Mouse (Mus musculus) heart, postnatal 0 days (tissue): ENCODE results near the gene Med24. TPM values are rescaled to one million over a fixed set of nuclear protein-coding genes. Genes with fewer than 3 reads are reported as not detected.
A peak's percentile ranks its signal among the peaks of the same experiment; 100 is the strongest.

ENCODE experiments used
- ATAC-seq: fragments of 200-750 bp; cut with Nextera tagmentation; 2 replicates; pipeline ENCODE4 v1.8.0; 2017; ENCODE audit warnings: low read depth, moderate number of reproducible peaks, moderate library complexity; ENCODE audit not compliant: insufficient read depth
- DNase-seq: peaks from one replicate; pipeline ENCODE4 v3.0.0-alpha.2; 2016; ENCODE audit warnings: low spot score
- H3K27ac ChIP-seq: fragments of 300-500 bp; sonication (generic); 2 replicates; pipeline ENCODE4 v1.5.1; 2014; ENCODE audit warnings: low read depth, mild to moderate bottlenecking
- H3K27me3 ChIP-seq: fragments of 300-500 bp; sonication (generic); 2 replicates; pipeline ENCODE4 v1.6.1; 2014; ENCODE audit warnings: low read length, mixed read lengths; ENCODE audit not compliant: control insufficient read depth, insufficient read depth
- H3K36me3 ChIP-seq: fragments of 300-500 bp; sonication (generic); replicated peaks from 2 replicates; pipeline ENCODE4 v1.6.1; 2014; ENCODE audit warnings: low read length, mixed read lengths; ENCODE audit not compliant: control insufficient read depth, insufficient read depth
- H3K4me1 ChIP-seq: fragments of 300-500 bp; sonication (generic); 2 replicates; pipeline ENCODE4 v1.6.1; 2014; ENCODE audit warnings: antibody characterized with exemption; ENCODE audit not compliant: control insufficient read depth, insufficient read depth
- H3K4me2 ChIP-seq: fragments of 300-500 bp; sonication (generic); 2 replicates; pipeline ENCODE4 v1.6.1; 2014; ENCODE audit warnings: low read depth, mild to moderate bottlenecking, low read length, moderate library complexity
- H3K4me3 ChIP-seq: fragments of 300-500 bp; sonication (generic); 2 replicates; pipeline ENCODE4 v1.5.1; 2014; ENCODE audit warnings: low read depth, low read length
- H3K9ac ChIP-seq: fragments of 300-500 bp; sonication (generic); replicated peaks from 2 replicates; pipeline ENCODE4 v1.6.1; 2014; ENCODE audit warnings: low read depth, low read length, mixed read lengths
- H3K9me3 ChIP-seq: fragments of 300-500 bp; sonication (generic); replicated peaks from 2 replicates; pipeline ENCODE4 v1.6.1; 2016; ENCODE audit warnings: low read length; ENCODE audit not compliant: control insufficient read depth
- CTCF ChIP-seq: IDR thresholded peaks from 2 replicates; pipeline ENCODE4 v1.5.1; 2016; ENCODE audit warnings: antibody characterized with exemption, control low read depth, low read depth
- EP300 ChIP-seq: IDR thresholded peaks from 2 replicates; pipeline ENCODE4 v1.6.1; 2016; ENCODE audit warnings: antibody characterized with exemption, low read depth
- WGBS: fragments of 180-500 bp; shearing (Covaris S2); extraction: QIAGEN DNeasy Blood & Tissue Kit; methylation state at CpG from one replicate; pipeline ENCODE4 v1.1.7; 2014; 5-methylcytosine and 5-hydroxymethylcytosine counted together
- polyA plus RNA-seq: library from polyadenylated mRNA; unstranded; fragments of >200 nt; fragmentation: Nextera tagmentation; extraction: Ambion mirVana; gene quantifications from 2 replicates; pipeline ENCODE4 v1.2.1, GENCODE M21; 2015
- total RNA-seq: library from RNA; depleted of rRNA; stranded (reverse); fragments of >200 nt; gene quantifications from 2 replicates; pipeline ENCODE4 v1.2.3, GENCODE M21; 2014; ENCODE audit warnings: low replicate concordance

Med24 gene
- total and polyA plus RNA-seq, 2 experiments from 2014 or later, result 23.3 to 48.0 TPM

GRCm38 (mm10) chr11:98763502-98763861 is 34.2 kb upstream of the Med24 start:
- DNase-seq, result no peak
- H3K9me3 ChIP-seq, result no peaks in the 10 kb centered on the region
- H3K27ac ChIP-seq, result 0 out of 2 replicates have a peak overlapping the region, but pooled peaks have one; percentile 20
- 86% methylated on average over 8 of the region's 8 CpGs for WGBS
- ATAC-seq, result no peak
- peaks cover 58% of the 10 kb centered on the region for H3K36me3 ChIP-seq
- H3K4me2 ChIP-seq, result no peak overlapping the region
- H3K9ac ChIP-seq, result no peak overlapping the region
- H3K27me3 ChIP-seq, result no peaks in the 10 kb centered on the region
- H3K4me3 ChIP-seq, result no peak overlapping the region
- peaks cover 34% of the 10 kb centered on the region for H3K4me1 ChIP-seq
- TF ChIP-seq EP300, result no peak

GRCm38 (mm10) chr11:98762756-98763501 is 33.7 kb upstream of the Med24 start:
- Histone ChIP-seq H3K4me1 (peaks cover 28% of the 10 kb centered on the region), H3K9me3 (no peaks in the 10 kb centered on the region), H3K27me3 (no peaks in the 10 kb centered on the region), H3K36me3 (peaks cover 57% of the 10 kb centered on the region), H3K4me3 (no peak overlapping the region), H3K4me2 (no peak overlapping the region), H3K27ac (peak overlapping the region; percentile 43), H3K9ac (no peak overlapping the region)
- TF ChIP-seq CTCF (peak; percentile 53), EP300 (no peak)
- 56% methylated on average over 17 of the region's 17 CpGs for WGBS
- ATAC-seq, result no peak
- DNase-seq, result no peak

- DNase-seq, result no peak
- no peak overlapping the region for H3K27ac ChIP-seq
These were observed 32.7 kb upstream of the Med24 start for GRCm38 (mm10) chr11:98761939-98762338.

GRCm38 (mm10) chr11:98756711-98757110 is 27.5 kb upstream of the Med24 start:
- Histone ChIP-seq H3K27ac (no peak overlapping the region), H3K36me3 (peaks cover 55% of the 10 kb centered on the region), H3K4me2 (no peak overlapping the region), H3K9ac (no peak overlapping the region), H3K4me1 (peaks cover 45% of the 10 kb centered on the region), H3K4me3 (no peak overlapping the region), H3K27me3 (no peaks in the 10 kb centered on the region), H3K9me3 (no peaks in the 10 kb centered on the region)
- TF ChIP-seq CTCF (no peak), EP300 (no peak)
- no peak for ATAC-seq
- DNase-seq, result no peak
- WGBS, result 81% methylated on average over 12 of the region's 12 CpGs

More at GRCm38 (mm10) chr11:98761939-98762338, 32.7 kb upstream of the Med24 start:
- H3K36me3 ChIP-seq, result peaks cover 63% of the 10 kb centered on the region
- no peak overlapping the region for H3K9ac ChIP-seq
- H3K4me3 ChIP-seq, result no peak overlapping the region
- H3K4me1 ChIP-seq, result peaks cover 18% of the 10 kb centered on the region
- H3K9me3 ChIP-seq, result no peaks in the 10 kb centered on the region
- H3K27me3 ChIP-seq, result no peaks in the 10 kb centered on the region
- no peak for ATAC-seq
- H3K4me2 ChIP-seq, result no peak overlapping the region
- no peak for TF ChIP-seq EP300
- TF ChIP-seq CTCF, result no peak
- WGBS, result 87% methylated on average over 4 of the region's 4 CpGs

GRCm38 (mm10) chr11:98755726-98756380 is 26.6 kb upstream of the Med24 start:
- H3K4me1 ChIP-seq, result peaks cover 54% of the 10 kb centered on the region
- no peak overlapping the region for H3K9ac ChIP-seq
- H3K9me3 ChIP-seq, result no peaks in the 10 kb centered on the region
- no peak overlapping the region for H3K4me3 ChIP-seq
- peak overlapping the region; percentile 96 for H3K27ac ChIP-seq
- H3K4me2 ChIP-seq, result no peak overlapping the region
- H3K27me3 ChIP-seq, result no peaks in the 10 kb centered on the region
- ATAC-seq (no peak), DNase-seq (no peak)
- TF ChIP-seq CTCF (no peak), EP300 (no peak)
- peaks cover 46% of the 10 kb centered on the region for H3K36me3 ChIP-seq
- WGBS, result 81% methylated on average over 6 of the region's 6 CpGs
